Mouse (Mus musculus): Measurements from ENCODE around the gene Ndufa10.
"Not testable (repeated sequence)": the region's sequence is repeated elsewhere in the genome, so short reads cannot be mapped to it uniquely, and the experiment has no call there.

Gene Ndufa10

GRCm38 (mm10) chr1:92473165-92474041 is at the start of gene Ndufa10:
Gene Ndufa10, minus strand, starts transcription at chr1:92473860.
- DNase-seq (ENCODE audit: low read depth, low spot score), result peak; percentile 96

GRCm38 (mm10) chr1:92521376-92521775 is 47.7 kb upstream of the Ndufa10 start:
- DNase-seq (ENCODE audit: low read depth, low spot score), result peak; percentile 48

- DNase-seq (ENCODE audit: low read depth, low spot score), result no peak
Observed at GRCm38 (mm10) chr1:92519046-92519445, 45.4 kb upstream of the Ndufa10 start.

- no peak for DNase-seq (ENCODE audit: low read depth, low spot score)
Observed at GRCm38 (mm10) chr1:92518561-92518960, 44.9 kb upstream of the Ndufa10 start, which contains the start of gene Olfr1414. Gene Olfr1414, minus strand, starts transcription at chr1:92518661.

- DNase-seq (ENCODE audit: low read depth, low spot score), result no peak
Observed at GRCm38 (mm10) chr1:92515390-92515789, 41.7 kb upstream of the Ndufa10 start.

GRCm38 (mm10) chr1:92511646-92512045 is 38.0 kb upstream of the Ndufa10 start:
- DNase-seq (ENCODE audit: low read depth, low spot score), result not testable (repeated sequence)

GRCm38 (mm10) chr1:92496001-92496400 is 22.3 kb upstream of the Ndufa10 start, which contains the start of gene Olfr1415:
Gene Olfr1415, minus strand, starts transcription at chr1:92496101.
- no peak for DNase-seq (ENCODE audit: low read depth, low spot score)

- no peak for DNase-seq (ENCODE audit: low read depth, low spot score)
Observed at GRCm38 (mm10) chr1:92485013-92485412, 11.4 kb upstream of the Ndufa10 start, which contains the start of gene Olfr1416. Gene Olfr1416, minus strand, starts transcription at chr1:92485113.

- no peak for DNase-seq (ENCODE audit: low read depth, low spot score)
Observed at GRCm38 (mm10) chr1:92474066-92474578, 462 bp upstream of the Ndufa10 start.

GRCm38 (mm10) chr1:92468891-92469290 is 4.8 kb downstream of the Ndufa10 start:
- no peak for DNase-seq (ENCODE audit: low read depth, low spot score)

- no peak for DNase-seq (ENCODE audit: low read depth, low spot score)
Observed at GRCm38 (mm10) chr1:92458416-92458815, 15.2 kb downstream of the Ndufa10 start.

- no peak for DNase-seq (ENCODE audit: low read depth, low spot score)
Observed at GRCm38 (mm10) chr1:92457758-92458157, 15.9 kb downstream of the Ndufa10 start.

- peak; percentile 56 for DNase-seq (ENCODE audit: low read depth, low spot score)
Observed at GRCm38 (mm10) chr1:92453751-92454445, 19.8 kb downstream of the Ndufa10 start.

GRCm38 (mm10) chr1:92448293-92448692 is 25.4 kb downstream of the Ndufa10 start:
- DNase-seq (ENCODE audit: low read depth, low spot score), result no peak

GRCm38 (mm10) chr1:92441453-92442063 is 32.1 kb downstream of the Ndufa10 start:
- no peak for DNase-seq (ENCODE audit: low read depth, low spot score)

GRCm38 (mm10) chr1:92440066-92440750 is 33.5 kb downstream of the Ndufa10 start:
- DNase-seq (ENCODE audit: low read depth, low spot score), result no peak

- no peak for DNase-seq (ENCODE audit: low read depth, low spot score)
Observed at GRCm38 (mm10) chr1:92437678-92438271, 35.9 kb downstream of the Ndufa10 start.

- no peak for DNase-seq (ENCODE audit: low read depth, low spot score)
Observed at GRCm38 (mm10) chr1:92436831-92437321, 36.8 kb downstream of the Ndufa10 start.

GRCm38 (mm10) chr1:92434986-92435385 is 38.7 kb downstream of the Ndufa10 start:
- no peak for DNase-seq (ENCODE audit: low read depth, low spot score)

GRCm38 (mm10) chr1:92432791-92433190 is 40.9 kb downstream of the Ndufa10 start:
- no peak for DNase-seq (ENCODE audit: low read depth, low spot score)

- DNase-seq (ENCODE audit: low read depth, low spot score), result no peak
Observed at GRCm38 (mm10) chr1:92432098-92432497, 41.6 kb downstream of the Ndufa10 start.

Data from A20 (cell line).